Mouse (Mus musculus): Measurements from ENCODE around the gene Slc25a21. TPM values are rescaled to one million over a fixed set of nuclear protein-coding genes. Genes with fewer than 3 reads are reported as not detected.

Gene Slc25a21
- polyA plus RNA-seq, 1 experiment: 0.62 TPM

DNA sequence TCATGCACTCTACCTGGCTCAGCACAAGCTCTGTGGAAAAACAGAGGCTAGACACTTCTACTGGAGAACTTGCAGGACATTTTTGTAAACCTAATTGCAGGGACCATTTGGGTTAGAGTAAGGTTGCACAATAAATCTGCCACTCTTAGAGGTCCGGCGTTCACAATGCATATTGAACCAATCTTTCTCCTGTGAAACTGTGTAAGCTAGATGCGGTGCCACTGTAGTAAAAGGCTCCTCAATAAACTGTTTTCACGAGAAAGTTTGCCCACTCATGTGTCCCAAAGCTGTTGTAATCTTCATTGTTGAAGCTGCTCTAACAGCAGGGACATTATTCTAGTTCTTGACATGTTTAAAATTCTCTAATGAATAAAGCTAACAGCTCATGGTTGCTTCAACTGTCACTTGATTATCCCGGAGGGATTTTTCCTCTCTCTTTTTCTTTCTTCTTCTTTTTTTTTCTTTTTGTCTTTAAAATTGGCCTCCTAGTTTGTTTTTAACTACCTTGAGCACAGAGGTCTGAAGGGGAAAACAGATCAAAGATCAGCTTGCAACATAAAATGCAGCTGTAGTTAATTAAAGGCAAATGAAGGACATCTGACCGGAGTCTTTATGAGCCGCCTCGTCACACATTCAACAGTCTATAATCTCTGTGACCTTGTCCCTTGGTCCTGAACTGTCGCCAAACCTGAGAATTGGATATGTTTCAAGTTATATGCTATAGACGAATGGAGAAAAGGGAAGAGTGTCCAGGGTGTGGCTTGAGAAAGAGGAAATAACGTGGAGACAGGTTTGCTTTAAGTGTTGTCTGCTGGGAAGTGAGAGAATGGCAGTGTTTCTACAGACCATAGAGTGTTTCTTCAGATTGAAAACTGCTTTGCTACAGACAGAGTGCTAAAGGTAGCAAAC, 245.3 kb downstream of the Slc25a21 start:
- no peaks in the 10 kb centered on the region for H3K4me1 ChIP-seq (ENCODE audit: control insufficient read depth, insufficient read depth, low read length)
- whole genome bisulfite sequencing: 58% methylated on average over 11 of the region's 11 CpGs

DNA sequence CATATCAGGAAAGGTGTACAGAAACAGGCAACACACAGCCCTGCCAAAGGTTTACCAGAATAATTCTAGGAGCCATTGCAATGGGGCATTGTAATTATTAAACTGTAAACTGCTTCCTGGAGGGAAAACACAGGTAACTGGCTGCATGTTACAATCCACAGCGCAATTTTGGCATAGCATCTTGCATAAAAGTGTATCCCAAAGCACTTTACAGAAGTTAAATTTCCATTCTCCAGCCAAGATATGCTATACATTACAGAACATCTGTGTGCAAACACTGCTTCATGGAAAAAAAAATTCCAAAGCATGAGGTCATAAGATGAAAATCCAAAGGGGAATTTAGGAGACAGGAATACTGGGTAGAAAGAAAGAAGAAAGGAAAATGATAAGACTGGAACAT, 253.0 kb downstream of the Slc25a21 start:
- Histone ChIP-seq H3K4me1 (ENCODE audit: control insufficient read depth, insufficient read depth, low read length) (no peaks in the 10 kb centered on the region), H3K27ac (ENCODE audit: insufficient read depth, low read length) (no peak overlapping the region), H3K27me3 (ENCODE audit: control insufficient read depth, insufficient read depth, low read length) (no peaks in the 10 kb centered on the region), H3K4me3 (replicated peaks; ENCODE audit: insufficient read depth, low read depth, low read length) (no peak overlapping the region)
- no peak for DNase-seq
- TF ChIP-seq POLR2A (IDR thresholded peaks at IDR 0.05; ENCODE audit: borderline replicate concordance, insufficient read depth, low read length) (no peak), CTCF (IDR thresholded peaks at IDR 0.05; ENCODE audit: borderline replicate concordance, insufficient read depth, low read depth, low read length) (no peak)
- 77% methylated on average over 1 of the region's 1 CpGs for WGBS

More for the DNA sequence above, 245.3 kb downstream of the Slc25a21 start:
- Histone ChIP-seq H3K4me3 (replicated peaks; ENCODE audit: insufficient read depth, low read depth, low read length) (no peak overlapping the region), H3K27ac (ENCODE audit: insufficient read depth, low read length) (no peak overlapping the region), H3K27me3 (ENCODE audit: control insufficient read depth, insufficient read depth, low read length) (no peaks in the 10 kb centered on the region)
- DNase-seq: no peak
- TF ChIP-seq CTCF (IDR thresholded peaks at IDR 0.05; ENCODE audit: borderline replicate concordance, insufficient read depth, low read depth, low read length) (no peak), POLR2A (IDR thresholded peaks at IDR 0.05; ENCODE audit: borderline replicate concordance, insufficient read depth, low read length) (no peak)

DNA sequence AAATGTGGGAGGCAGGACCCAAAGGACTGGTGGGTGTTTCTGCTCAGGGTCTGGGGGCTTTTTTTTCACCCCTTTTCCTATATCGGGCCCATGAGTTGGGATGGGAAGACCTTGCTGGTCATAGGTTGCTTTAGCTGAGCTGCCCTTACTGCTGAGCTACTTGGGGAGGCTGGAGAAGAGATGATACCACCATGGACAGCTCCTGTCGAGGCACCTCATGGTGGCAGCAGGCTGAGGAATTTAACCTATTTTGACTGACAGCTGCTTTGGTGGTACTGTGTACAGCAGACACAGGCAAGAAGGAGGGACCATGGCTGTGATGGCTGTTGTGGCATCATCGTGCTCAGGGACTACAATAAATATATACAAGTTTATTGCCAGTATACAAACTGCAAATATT, 256.4 kb downstream of the Slc25a21 start:
- DNase-seq: no peak
- H3K4me1 ChIP-seq (ENCODE audit: control insufficient read depth, insufficient read depth, low read length): no peaks in the 10 kb centered on the region
- no peak overlapping the region for H3K27ac ChIP-seq (ENCODE audit: insufficient read depth, low read length)
- no peaks in the 10 kb centered on the region for H3K27me3 ChIP-seq (ENCODE audit: control insufficient read depth, insufficient read depth, low read length)
- no peak overlapping the region for H3K4me3 ChIP-seq (replicated peaks; ENCODE audit: insufficient read depth, low read depth, low read length)
- WGBS: 60% methylated on average over 3 of the region's 3 CpGs
- TF ChIP-seq POLR2A (IDR thresholded peaks at IDR 0.05; ENCODE audit: borderline replicate concordance, insufficient read depth, low read length): no peak

DNA sequence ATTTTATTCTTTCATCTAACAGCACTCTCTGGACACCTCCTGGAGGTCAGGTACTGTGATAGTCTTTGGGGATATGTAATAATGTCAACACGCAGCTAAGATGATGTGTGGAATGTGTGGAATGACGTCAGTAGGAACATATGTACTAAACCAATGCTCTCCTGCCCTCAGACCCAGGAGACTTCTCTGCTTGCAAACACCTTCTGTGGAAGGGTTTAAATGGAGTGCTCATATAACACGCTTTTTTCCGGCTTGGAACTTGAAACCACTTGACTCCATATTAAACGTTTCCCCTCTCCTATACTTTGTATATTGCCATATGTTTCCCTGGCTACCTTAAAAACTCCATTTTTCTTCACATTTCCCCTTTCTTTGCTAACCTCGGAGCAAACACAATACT, 279.1 kb downstream of the Slc25a21 start:
- no peaks in the 10 kb centered on the region for H3K4me1 ChIP-seq (ENCODE audit: control insufficient read depth, insufficient read depth, low read length)
- no peak overlapping the region for H3K4me3 ChIP-seq (replicated peaks; ENCODE audit: insufficient read depth, low read depth, low read length)
- H3K27me3 ChIP-seq (ENCODE audit: control insufficient read depth, insufficient read depth, low read length): no peaks in the 10 kb centered on the region
- H3K27ac ChIP-seq (ENCODE audit: insufficient read depth, low read length): no peak overlapping the region
- no peak for TF ChIP-seq CTCF (IDR thresholded peaks at IDR 0.05; ENCODE audit: borderline replicate concordance, insufficient read depth, low read depth, low read length)
- no peak for TF ChIP-seq POLR2A (IDR thresholded peaks at IDR 0.05; ENCODE audit: borderline replicate concordance, insufficient read depth, low read length)
- WGBS: 92% methylated on average over 6 of the region's 6 CpGs
- DNase-seq: no peak

DNA sequence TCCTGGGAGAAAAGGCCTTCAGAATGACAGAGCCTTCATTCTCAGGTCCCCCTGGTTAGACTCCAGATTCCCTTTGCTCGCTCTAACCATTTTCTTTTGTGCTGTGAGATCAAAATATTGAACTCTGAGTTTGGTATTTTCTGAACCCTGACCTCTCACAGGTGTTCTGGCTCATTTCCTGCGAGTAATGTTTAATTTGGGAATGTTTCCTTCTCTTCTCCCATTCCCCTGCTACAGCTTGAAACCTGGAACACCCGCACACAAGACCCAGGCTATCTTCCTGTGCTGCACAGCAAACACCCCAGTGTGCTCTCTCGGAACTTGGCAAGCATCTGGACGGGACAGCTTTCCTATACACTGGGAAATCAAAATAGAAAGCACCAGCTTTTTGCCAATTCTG, 290.8 kb downstream of the Slc25a21 start:
- WGBS: 64% methylated on average over 5 of the region's 5 CpGs
- Histone ChIP-seq H3K4me1 (ENCODE audit: control insufficient read depth, insufficient read depth, low read length) (no peaks in the 10 kb centered on the region), H3K27ac (ENCODE audit: insufficient read depth, low read length) (no peak overlapping the region), H3K4me3 (replicated peaks; ENCODE audit: insufficient read depth, low read depth, low read length) (no peak overlapping the region), H3K27me3 (ENCODE audit: control insufficient read depth, insufficient read depth, low read length) (no peaks in the 10 kb centered on the region)
- TF ChIP-seq POLR2A (IDR thresholded peaks at IDR 0.05; ENCODE audit: borderline replicate concordance, insufficient read depth, low read length) (no peak), CTCF (IDR thresholded peaks at IDR 0.05; ENCODE audit: borderline replicate concordance, insufficient read depth, low read depth, low read length) (no peak)
- DNase-seq: no peak

DNA sequence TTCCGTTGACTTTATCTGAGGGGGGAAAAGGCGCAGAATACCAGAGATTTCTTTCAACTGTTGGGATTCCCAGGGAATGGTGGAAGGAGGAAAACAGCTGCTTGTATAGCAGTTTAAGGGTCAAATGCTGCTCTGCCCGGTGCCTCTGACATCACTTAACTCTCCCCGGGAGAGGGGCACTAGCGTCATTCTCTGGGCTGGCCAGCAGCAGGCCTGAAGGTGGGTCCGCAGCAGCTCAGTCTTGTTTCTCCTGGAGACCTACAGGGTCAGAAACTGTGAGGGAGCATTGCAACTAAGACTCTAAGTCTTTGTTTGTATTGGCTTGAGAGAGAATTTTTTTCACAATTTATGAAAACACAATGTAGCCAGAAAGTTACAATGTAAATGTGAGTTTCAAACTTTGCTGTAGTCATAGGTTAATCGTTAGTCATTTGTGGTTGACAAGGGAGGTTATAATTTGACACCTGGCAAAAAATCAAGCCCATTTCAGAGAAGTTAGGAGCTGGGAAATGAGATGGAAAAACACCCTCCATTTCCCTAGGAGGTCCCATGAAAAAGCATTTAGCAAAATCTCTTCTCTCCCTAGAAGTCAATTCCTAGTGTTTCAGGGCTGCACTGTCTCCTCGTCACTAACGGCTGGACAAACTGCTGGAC, 291.5 kb downstream of the Slc25a21 start:
- no peak overlapping the region for H3K4me3 ChIP-seq (replicated peaks; ENCODE audit: insufficient read depth, low read depth, low read length)
- DNase-seq: no peak
- H3K4me1 ChIP-seq (ENCODE audit: control insufficient read depth, insufficient read depth, low read length): no peaks in the 10 kb centered on the region
- TF ChIP-seq CTCF (IDR thresholded peaks at IDR 0.05; ENCODE audit: borderline replicate concordance, insufficient read depth, low read depth, low read length) (no peak), POLR2A (IDR thresholded peaks at IDR 0.05; ENCODE audit: borderline replicate concordance, insufficient read depth, low read length) (no peak)
- no peaks in the 10 kb centered on the region for H3K27me3 ChIP-seq (ENCODE audit: control insufficient read depth, insufficient read depth, low read length)
- WGBS: 31% methylated on average over 9 of the region's 9 CpGs
- no peak overlapping the region for H3K27ac ChIP-seq (ENCODE audit: insufficient read depth, low read length)

DNA sequence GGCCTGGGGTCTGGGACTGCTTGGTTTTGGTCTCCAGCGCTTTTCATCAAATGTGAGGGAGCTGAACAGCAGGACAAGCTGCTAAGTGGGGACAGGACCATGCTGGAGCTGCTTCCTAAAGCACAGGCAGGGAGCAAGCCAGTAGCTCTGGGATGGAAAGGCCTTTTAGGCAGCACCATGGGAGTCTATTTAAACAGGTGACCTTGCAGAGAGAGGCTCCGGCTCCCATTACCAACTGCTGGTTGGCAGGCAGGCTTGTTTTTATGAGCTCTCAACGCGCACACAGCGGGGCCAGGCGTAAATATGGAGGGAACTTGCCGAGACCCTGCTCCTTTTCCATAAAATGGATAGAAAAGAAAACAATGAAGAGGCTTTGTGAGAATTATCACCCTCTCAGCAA, 292.1 kb downstream of the Slc25a21 start:
- Histone ChIP-seq H3K27me3 (ENCODE audit: control insufficient read depth, insufficient read depth, low read length) (no peaks in the 10 kb centered on the region), H3K27ac (ENCODE audit: insufficient read depth, low read length) (no peak overlapping the region), H3K4me3 (replicated peaks; ENCODE audit: insufficient read depth, low read depth, low read length) (no peak overlapping the region), H3K4me1 (ENCODE audit: control insufficient read depth, insufficient read depth, low read length) (no peaks in the 10 kb centered on the region)
- TF ChIP-seq POLR2A (IDR thresholded peaks at IDR 0.05; ENCODE audit: borderline replicate concordance, insufficient read depth, low read length): no peak
- TF ChIP-seq CTCF (IDR thresholded peaks at IDR 0.05; ENCODE audit: borderline replicate concordance, insufficient read depth, low read depth, low read length): no peak
- 23% methylated on average over 7 of the region's 7 CpGs for WGBS
- no peak for DNase-seq
